Mouse (Mus musculus): ENCODE measurements around the gene Vps26b.

- TF ChIP-seq POLR2A (IDR thresholded peaks at IDR 0.05; ENCODE audit: control insufficient read depth, low read depth, low read length) (no peak), CTCF (IDR thresholded peaks at IDR 0.05; ENCODE audit: control insufficient read depth, insufficient read depth, insufficient replicate concordance, low read depth, low read length) (no peak)
These were observed 28.5 kb upstream of the Vps26b start for GRCm38 (mm10) chr9:27058341-27058740.
